ENCODE assay signal across 14 mouse cellular contexts in the genomic region with DNA sequence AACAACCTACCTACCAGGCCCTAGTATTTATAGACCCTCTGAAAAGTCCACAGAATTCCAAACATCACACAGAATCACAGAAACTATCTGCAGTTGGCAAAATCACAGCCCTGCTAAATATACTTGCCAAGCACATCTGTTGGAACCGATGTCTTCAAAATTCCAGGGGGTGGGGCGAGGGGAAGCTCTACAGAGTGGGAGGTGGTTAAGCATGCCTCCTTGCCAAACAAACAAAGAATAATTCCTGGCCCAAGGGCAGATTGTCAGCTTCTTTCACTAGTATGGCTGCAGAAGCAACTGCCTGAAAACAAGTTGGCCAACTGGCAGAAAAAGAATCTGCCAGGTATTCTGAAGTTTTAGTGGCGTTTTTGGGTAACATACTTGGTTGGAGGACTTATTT. TPM values are rescaled to one million over a fixed set of nuclear protein-coding genes. Genes with fewer than 3 reads are reported as not detected.
DNase-seq lines count a peak whose midpoint lies in the region; ATAC-seq lines count a peak whose summit lies in the region.
"Had no signal": no experiment of that assay in that cellular context is flagged by ENCODE, and none has a peak within 500 bp of the region (broad histone marks: within the 10 kb centered on the region; RNA-seq: fewer than 3 reads in every experiment).

No protein-coding gene starts in this region.

- no peaks in the 10 kb centered on the region for H3K4me1 ChIP-seq in kidney, embryonic 14.5 days (ENCODE audit: control insufficient read depth, insufficient read depth, low read length)
- H3K4me1 ChIP-seq: forebrain, embryonic 15.5 days; limb, embryonic 13.5 days had no signal

- intact Hi-C loops in heart, postnatal 14 days (cut with DNase I) = no loop called here

- H3K27ac ChIP-seq in kidney, embryonic 14.5 days (ENCODE audit: low read depth, low read length) = no peak overlapping the region
- H3K27ac ChIP-seq: forebrain, embryonic 15.5 days; limb, embryonic 13.5 days had no signal

- no peak for ATAC-seq in kidney, embryonic 14.5 days (ENCODE audit: low FRiP score, low TSS enrichment)
- ATAC-seq: forebrain, embryonic 15.5 days had no signal

- WGBS in kidney, embryonic 14.5 days = 80% methylated on average over 3 of the region's 3 CpGs

- peak; percentile 27 for DNase-seq in kidney, adult 9 months
- peak; percentile 62 for DNase-seq in gastrocnemius, adult 18-20 months (ENCODE audit: low spot score)
- peak; percentile 23 to 56 for DNase-seq in heart, postnatal 14 days
- peak; percentile 48 for DNase-seq in lung, postnatal 25 days (ENCODE audit: low spot score)
- DNase-seq in c-Kit-positive CD71-positive TER-119-positive erythroid progenitor cells, embryonic 14.5 days (ENCODE audit: low spot score) = no peak
- no peak for DNase-seq in urinary bladder, postnatal 10 days (ENCODE audit: low spot score)
- DNase-seq: embryo, embryonic 11 days had no signal

- no peak overlapping the region for H3K4me2 ChIP-seq in kidney, embryonic 14.5 days (replicated peaks; ENCODE audit: low read depth, low read length)
- H3K4me2 ChIP-seq: forebrain, embryonic 15.5 days; limb, embryonic 13.5 days had no signal

- no peak overlapping the region for H3K9ac ChIP-seq in kidney, embryonic 14.5 days (ENCODE audit: low read depth, low read length)
- H3K9ac ChIP-seq: forebrain, embryonic 15.5 days; limb, embryonic 13.5 days had no signal

- no peaks in the 10 kb centered on the region for H3K9me3 ChIP-seq in kidney, embryonic 14.5 days (ENCODE audit: control insufficient read depth, low read length)
- H3K9me3 ChIP-seq: forebrain, embryonic 15.5 days; limb, embryonic 13.5 days had no signal

- no peaks in the 10 kb centered on the region for H3K27me3 ChIP-seq in kidney, embryonic 14.5 days (ENCODE audit: control insufficient read depth, insufficient read depth, low read length)
- H3K27me3 ChIP-seq: forebrain, embryonic 15.5 days; limb, embryonic 13.5 days had no signal

- no peaks in the 10 kb centered on the region for H3K36me3 ChIP-seq in kidney, embryonic 14.5 days (ENCODE audit: control insufficient read depth, insufficient read depth, low read length)
- H3K36me3 ChIP-seq: forebrain, embryonic 15.5 days; limb, embryonic 13.5 days had no signal

- H3K4me3 ChIP-seq in kidney, embryonic 14.5 days (ENCODE audit: low read length) = no peak overlapping the region
- H3K4me3 ChIP-seq: forebrain, embryonic 15.5 days; limb, embryonic 13.5 days; myocyte had no signal

RNA-seq across cellular contexts. Expression of a gene that starts 9.7 kb away (rescaled TPM):
- not detected in 2 replicates for polyA plus RNA-seq in kidney, embryonic 14.5 days (2014; fragmentation: Nextera tagmentation; extraction: Ambion mirVana)
- not detected for total RNA-seq in gastrocnemius, adult 18-20 months (2021)
- under 1 TPM in 1 of 2 experiments, not detected in 1; 0.22 TPM for total RNA-seq in heart, postnatal 14 days (2021)
- polyA plus RNA-seq: forebrain, embryonic 15.5 days; limb, embryonic 13.5 days had no signal

RNA-seq across cellular contexts. Expression of a gene that starts 24.4 kb away (rescaled TPM):
- polyA plus RNA-seq in kidney, embryonic 14.5 days (2014; fragmentation: Nextera tagmentation; extraction: Ambion mirVana) = 0.35 TPM in 1 of 2 replicates, not detected in the other
- not detected for total RNA-seq in gastrocnemius, adult 18-20 months (2021)
- not detected for total RNA-seq in heart, postnatal 14 days (2021)
- total RNA-seq: megakaryocyte progenitor cell, adult 5-6 weeks had no signal
- polyA plus RNA-seq: forebrain, embryonic 15.5 days; heart, embryonic 14.5 days; large intestine, adult 2 months; limb, embryonic 13.5 days; myocyte had no signal

RNA-seq across cellular contexts. Expression of a gene that starts 32.7 kb away (rescaled TPM):
- 1.1 TPM in 1 of 2 replicates, not detected in the other for polyA plus RNA-seq in kidney, embryonic 14.5 days (2014; fragmentation: Nextera tagmentation; extraction: Ambion mirVana)
- not detected for total RNA-seq in gastrocnemius, adult 18-20 months (2021)
- not detected for total RNA-seq in heart, postnatal 14 days (2021)
- total RNA-seq: megakaryocyte progenitor cell, adult 5-6 weeks had no signal
- polyA plus RNA-seq: forebrain, embryonic 15.5 days; heart, embryonic 14.5 days; large intestine, adult 2 months; limb, embryonic 13.5 days; myocyte had no signal

RNA-seq across cellular contexts. Expression of a gene that starts 40.2 kb away (rescaled TPM):
- 16.5 and 18.5 TPM in 2 replicates for polyA plus RNA-seq in kidney, embryonic 14.5 days (2014; fragmentation: Nextera tagmentation; extraction: Ambion mirVana)
- not detected for total RNA-seq in gastrocnemius, adult 18-20 months (2021)
- not detected for total RNA-seq in heart, postnatal 14 days (2021)
- polyA plus RNA-seq: forebrain, embryonic 15.5 days; limb, embryonic 13.5 days; myocyte had no signal

RNA-seq across cellular contexts. Expression of a gene that starts 57.0 kb away (rescaled TPM):
- not detected in 2 replicates for polyA plus RNA-seq in kidney, embryonic 14.5 days (2014; fragmentation: Nextera tagmentation; extraction: Ambion mirVana)
- total RNA-seq in gastrocnemius, adult 18-20 months (2021) = not detected
- not detected for total RNA-seq in heart, postnatal 14 days (2021)
- total RNA-seq: megakaryocyte progenitor cell, adult 5-6 weeks had no signal
- polyA plus RNA-seq: forebrain, embryonic 15.5 days; heart, embryonic 14.5 days; large intestine, adult 2 months; myocyte had no signal

Comparison
In these comparisons a context has a peak if more than half of its experiments do, and no peak if none do; other contexts are left out.
1. DNase-seq: peak in kidney, adult 9 months (single experiment), gastrocnemius, adult 18-20 months (single experiment), heart, postnatal 14 days (2 of 2) and lung, postnatal 25 days (single experiment); none in c-Kit-positive CD71-positive TER-119-positive erythroid progenitor cells, embryonic 14.5 days (single experiment) and urinary bladder, postnatal 10 days (single experiment).